Mouse (Mus musculus) heart, embryonic 11.5 days (tissue): ENCODE results near the gene Gm28042. TPM values are rescaled to one million over a fixed set of nuclear protein-coding genes. Genes with fewer than 3 reads are reported as not detected.

Experiments used
- ATAC-seq: fragments of 200-750 bp; cut with Nextera tagmentation; replicated peaks from 2 replicates; pipeline ENCODE4 v1.8.0; 2017; ENCODE audit warnings: moderate library complexity; ENCODE audit not compliant: insufficient number of reproducible peaks, low FRiP score, low TSS enrichment
- H3K27ac ChIP-seq: fragments of 300-500 bp; sonication (generic); 2 replicates; pipeline ENCODE4 v1.5.1; 2014; ENCODE audit warnings: mild to moderate bottlenecking, low read depth, low read length
- H3K27me3 ChIP-seq: fragments of 300-500 bp; sonication (generic); 2 replicates; pipeline ENCODE4 v1.6.1; 2014; ENCODE audit warnings: mild to moderate bottlenecking, low read length, mixed read lengths; ENCODE audit not compliant: control insufficient read depth, insufficient read depth
- H3K36me3 ChIP-seq: fragments of 300-500 bp; sonication (generic); 2 replicates; pipeline ENCODE4 v1.6.1; 2014; ENCODE audit warnings: mild to moderate bottlenecking, low read length, moderate library complexity, mixed read lengths; ENCODE audit not compliant: control insufficient read depth, insufficient read depth
- H3K4me1 ChIP-seq: fragments of 300-500 bp; sonication (generic); 2 replicates; pipeline ENCODE4 v1.6.1; 2014; ENCODE audit warnings: low read length; ENCODE audit not compliant: control insufficient read depth, insufficient read depth
- H3K4me2 ChIP-seq: fragments of 300-500 bp; sonication (generic); 2 replicates; pipeline ENCODE4 v1.6.1; 2014; ENCODE audit warnings: mild to moderate bottlenecking, moderate library complexity
- H3K4me3 ChIP-seq: fragments of 300-500 bp; sonication (generic); 2 replicates; pipeline ENCODE4 v1.5.1; 2014; ENCODE audit warnings: low read depth, low read length
- H3K9ac ChIP-seq: fragments of 300-500 bp; sonication (generic); 2 replicates; pipeline ENCODE4 v1.6.1; 2014; ENCODE audit warnings: mild to moderate bottlenecking, low read depth, low read length, moderate library complexity
- H3K9me3 ChIP-seq: fragments of 300-500 bp; sonication (generic); replicated peaks from 2 replicates; pipeline ENCODE4 v1.6.1; 2016; ENCODE audit warnings: low read length; ENCODE audit not compliant: control insufficient read depth
- WGBS: fragments of 180-500 bp; shearing (Covaris S2); extraction: QIAGEN DNeasy Blood & Tissue Kit; methylation state at CpG from one replicate; pipeline ENCODE4 v1.1.7; 2014; ENCODE audit not compliant: insufficient replicate concordance; 5-methylcytosine and 5-hydroxymethylcytosine counted together
- polyA plus RNA-seq: library from polyadenylated mRNA; unstranded; fragments of >200 nt; fragmentation: Nextera tagmentation; extraction: Ambion mirVana; gene quantifications from 2 replicates; pipeline ENCODE4 v1.2.1, GENCODE M21; 2014

The Gm28042 gene
- polyA plus RNA-seq, 1 experiment from 2014 or later, result 1.8 TPM

DNA sequence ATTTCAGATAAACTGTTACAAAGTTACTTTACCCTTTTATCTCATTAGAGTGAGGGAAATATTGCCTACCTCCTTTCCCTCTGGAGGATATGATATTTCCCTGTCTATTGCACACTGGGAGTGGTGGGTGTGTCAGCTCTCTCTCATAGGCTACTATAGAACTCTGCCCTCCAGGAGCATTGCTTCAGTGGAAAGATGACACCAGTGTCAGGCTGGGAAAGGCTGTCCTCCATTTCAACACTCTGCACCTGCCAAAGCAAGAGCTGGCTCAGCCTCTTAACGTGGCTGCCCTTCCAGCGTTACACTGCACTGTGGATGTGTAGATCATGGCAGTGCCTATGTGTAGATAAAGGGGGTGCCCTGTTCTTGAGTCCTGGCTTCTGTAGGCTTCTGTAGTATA, 34.9 kb upstream of the Gm28042 start:
- H3K4me3 ChIP-seq, result no peak overlapping the region
- 69% methylated on average over 2 of the region's 2 CpGs for WGBS
- no peaks in the 10 kb centered on the region for H3K36me3 ChIP-seq
- ATAC-seq, result no peak
- no peak overlapping the region for H3K4me2 ChIP-seq
- no peak overlapping the region for H3K27ac ChIP-seq
- peaks cover 4% of the 10 kb centered on the region; the same call in 1 of the 2 replicates for H3K4me1 ChIP-seq
- H3K27me3 ChIP-seq, result no peaks in the 10 kb centered on the region
- H3K9ac ChIP-seq, result no peak overlapping the region
- no peaks in the 10 kb centered on the region for H3K9me3 ChIP-seq

DNA sequence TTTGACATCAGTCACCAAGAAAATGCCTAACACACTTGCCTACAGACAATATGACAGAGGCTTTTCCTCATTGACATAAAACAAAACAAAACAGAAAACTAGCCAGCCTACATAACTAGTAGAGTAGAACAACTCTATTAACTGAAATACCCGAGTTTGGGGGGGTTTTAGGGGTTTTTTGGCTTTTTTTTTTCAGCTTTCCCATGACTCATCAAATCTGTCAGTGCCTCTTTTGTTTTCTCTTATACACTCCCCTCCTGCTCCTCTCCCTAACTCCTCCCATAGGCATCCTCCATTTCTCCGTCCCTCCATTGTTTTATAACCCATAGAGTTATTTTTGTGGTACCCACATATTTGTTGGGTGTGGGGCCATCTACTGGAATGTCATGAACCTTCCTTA, 33.8 kb upstream of the Gm28042 start:
- ATAC-seq, result no peak
- no peaks in the 10 kb centered on the region for H3K27me3 ChIP-seq
- WGBS, result 51% methylated on average over 2 of the region's 2 CpGs
- H3K27ac ChIP-seq, result no peak overlapping the region
- H3K9ac ChIP-seq, result no peak overlapping the region
- H3K36me3 ChIP-seq, result no peaks in the 10 kb centered on the region
- no peak overlapping the region for H3K4me3 ChIP-seq
- peaks cover 4% of the 10 kb centered on the region; the same call in 1 of the 2 replicates for H3K4me1 ChIP-seq
- no peak overlapping the region for H3K4me2 ChIP-seq
- no peaks in the 10 kb centered on the region for H3K9me3 ChIP-seq

DNA sequence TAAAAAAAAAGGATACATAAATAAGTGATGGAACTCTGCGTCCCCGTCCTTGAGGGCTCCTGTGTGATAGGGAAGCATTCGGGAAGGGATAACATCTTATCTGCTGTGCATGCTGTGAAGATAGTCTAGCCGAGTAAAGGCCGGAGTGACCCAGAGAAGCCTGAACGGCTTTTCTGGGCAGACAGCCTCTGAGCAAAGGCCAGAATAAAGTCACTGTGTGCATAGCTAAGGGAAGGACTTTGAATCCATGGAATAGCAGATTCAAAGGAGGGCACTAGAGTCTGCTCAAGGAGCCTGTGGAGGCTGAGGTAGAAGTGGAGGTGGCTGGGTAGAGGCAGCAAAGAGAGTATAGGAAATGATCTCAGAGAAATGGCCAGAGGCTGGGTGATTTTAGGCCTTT, 32.5 kb upstream of the Gm28042 start:
- peak overlapping the region; percentile 71; the same call in 1 of the 2 replicates for H3K27ac ChIP-seq
- no peak overlapping the region for H3K4me2 ChIP-seq
- no peak for ATAC-seq
- no peaks in the 10 kb centered on the region for H3K27me3 ChIP-seq
- peaks cover 4% of the 10 kb centered on the region; the same call in 1 of the 2 replicates for H3K4me1 ChIP-seq
- no peaks in the 10 kb centered on the region for H3K9me3 ChIP-seq
- no peak overlapping the region for H3K4me3 ChIP-seq
- no peak overlapping the region for H3K9ac ChIP-seq
- 56% methylated on average over 6 of the region's 6 CpGs for WGBS
- H3K36me3 ChIP-seq, result no peaks in the 10 kb centered on the region

DNA sequence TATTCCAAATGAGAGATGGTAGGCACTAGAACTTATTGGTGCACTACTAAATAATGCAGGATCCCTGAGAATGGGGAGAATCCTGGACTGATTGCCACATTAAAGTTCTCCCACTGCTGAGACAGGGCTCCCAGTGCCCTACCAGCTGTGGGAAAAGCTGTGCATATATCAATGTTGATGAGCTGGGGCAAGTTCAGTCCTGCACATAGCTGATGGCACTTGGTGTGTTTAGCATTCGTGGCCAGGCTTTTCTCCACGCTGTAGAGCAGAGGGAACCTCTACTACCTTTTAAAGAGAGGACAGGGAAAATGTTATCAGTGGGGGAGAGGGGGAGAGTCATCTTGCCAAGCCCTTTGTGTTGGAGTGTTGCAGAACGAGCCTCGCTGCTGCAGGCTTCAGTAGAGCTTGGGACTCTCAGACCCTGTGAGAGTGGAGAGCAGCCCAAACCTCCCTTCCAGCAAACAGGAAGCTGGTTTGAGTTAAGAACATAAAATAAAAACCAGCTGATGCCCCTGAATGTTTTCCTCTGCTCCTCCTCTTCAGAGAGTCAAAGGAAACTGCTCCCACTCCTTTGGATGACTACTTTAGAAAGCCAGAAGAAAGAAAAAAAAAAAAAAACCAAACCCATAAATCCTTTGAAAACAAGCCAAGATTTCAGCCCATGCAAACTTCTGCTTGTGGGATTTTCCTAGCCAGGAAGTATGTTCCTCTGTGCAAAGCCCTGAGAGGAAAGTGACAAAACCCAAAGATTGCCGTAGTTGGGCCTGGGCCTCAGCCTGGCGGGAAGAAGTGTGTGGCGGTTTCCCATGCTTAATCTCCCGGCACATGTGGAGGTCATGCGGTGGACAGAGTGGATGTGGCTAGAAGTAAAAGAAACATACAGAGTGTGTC, 31.7 kb upstream of the Gm28042 start:
- Histone ChIP-seq H3K4me2 (no peak overlapping the region), H3K27ac (peak overlapping the region; percentile 71), H3K9ac (no peak overlapping the region; the same call in 1 of the 2 replicates), H3K36me3 (no peaks in the 10 kb centered on the region), H3K4me1 (peaks cover 5% of the 10 kb centered on the region), H3K27me3 (no peaks in the 10 kb centered on the region), H3K4me3 (no peak overlapping the region), H3K9me3 (no peaks in the 10 kb centered on the region)
- 0 out of 2 replicates have a peak, but pooled peaks have one; percentile 39 for ATAC-seq
- 46% methylated on average over 9 of the region's 9 CpGs for WGBS

DNA sequence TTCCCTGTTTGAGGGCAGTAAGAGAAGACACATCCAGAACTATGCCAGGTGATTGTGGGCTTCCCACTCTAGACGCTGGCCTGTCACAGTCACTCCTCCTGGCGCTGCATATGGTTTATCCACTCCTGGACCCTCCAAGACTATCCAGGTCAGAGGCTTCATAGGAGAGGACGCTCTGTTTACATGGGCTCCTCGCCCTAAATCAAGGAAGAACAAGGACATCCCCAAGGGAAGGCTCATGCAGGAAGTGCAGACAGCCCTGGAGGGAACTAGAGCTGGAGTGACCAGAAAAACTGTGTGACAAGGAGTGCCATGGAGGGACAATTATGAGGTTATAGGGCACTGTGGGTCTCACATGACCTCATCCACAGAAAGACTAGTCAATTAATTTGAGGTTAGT, 29.9 kb upstream of the Gm28042 start:
- no peak for ATAC-seq
- H3K36me3 ChIP-seq, result no peaks in the 10 kb centered on the region
- no peak overlapping the region for H3K4me3 ChIP-seq
- no peak overlapping the region for H3K9ac ChIP-seq
- H3K27me3 ChIP-seq, result no peaks in the 10 kb centered on the region
- H3K4me2 ChIP-seq, result no peak overlapping the region
- WGBS, result 81% methylated on average over 4 of the region's 4 CpGs
- no peaks in the 10 kb centered on the region for H3K9me3 ChIP-seq
- H3K27ac ChIP-seq, result no peak overlapping the region
- H3K4me1 ChIP-seq, result peaks cover 16% of the 10 kb centered on the region

DNA sequence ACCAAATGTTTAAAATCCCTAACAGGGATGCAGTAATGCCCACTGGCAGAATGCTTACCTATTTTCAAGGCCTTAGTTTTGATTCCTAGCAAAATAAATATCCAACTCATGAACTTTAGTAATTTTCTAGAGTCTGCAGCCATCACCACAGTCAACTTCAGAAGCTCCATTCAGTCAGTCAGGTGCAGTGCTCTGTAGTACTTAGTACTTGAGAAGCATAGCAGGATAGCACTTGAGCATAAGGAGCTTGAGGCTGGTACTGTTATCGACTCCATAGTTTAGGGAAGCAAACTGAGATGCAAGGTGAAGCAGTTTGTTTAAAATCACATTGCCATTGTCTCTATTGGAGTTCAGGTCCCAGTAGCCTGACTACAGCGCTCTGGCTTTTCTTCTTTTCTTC, 27.6 kb upstream of the Gm28042 start:
- peaks cover 15% of the 10 kb centered on the region for H3K4me1 ChIP-seq
- 89% methylated on average over 2 of the region's 2 CpGs for WGBS
- ATAC-seq, result no peak

DNA sequence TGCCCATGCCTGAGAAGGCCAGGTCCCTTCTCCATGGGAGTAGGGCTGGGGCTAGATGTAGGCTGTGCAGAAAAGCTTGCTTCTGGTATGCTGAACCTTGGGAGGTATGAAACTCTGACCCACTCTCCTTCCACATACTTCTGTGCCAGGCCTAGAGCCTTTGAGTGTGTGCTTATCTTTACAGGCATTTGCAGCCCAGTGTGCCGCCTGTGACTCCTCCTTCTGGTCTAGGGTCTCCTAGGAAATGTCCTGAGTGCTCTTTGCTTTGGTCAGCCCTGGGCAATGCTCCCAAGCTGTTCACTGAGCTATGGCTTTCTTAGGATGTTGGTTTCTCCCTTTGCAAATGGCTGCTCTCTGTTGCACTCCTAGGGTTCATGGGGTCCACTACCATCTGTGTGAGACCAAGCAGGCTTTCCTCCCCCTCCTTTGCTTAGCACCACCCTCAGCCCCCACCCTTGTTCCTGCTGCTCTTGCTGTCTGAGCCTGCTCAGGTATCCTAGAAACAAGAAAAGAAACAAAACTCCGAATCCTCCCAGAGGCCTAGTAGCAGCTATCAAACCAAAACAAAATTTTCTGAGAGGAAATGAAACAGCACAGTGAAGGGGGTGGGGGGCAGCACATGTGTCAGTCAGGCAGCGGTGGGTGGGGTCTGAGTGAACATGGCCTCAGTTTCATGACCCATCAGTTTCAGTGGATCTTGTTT, 26.3 kb upstream of the Gm28042 start:
- Histone ChIP-seq H3K4me1 (peaks cover 13% of the 10 kb centered on the region), H3K9me3 (no peaks in the 10 kb centered on the region), H3K9ac (no peak overlapping the region), H3K4me2 (no peak overlapping the region), H3K27me3 (no peaks in the 10 kb centered on the region), H3K36me3 (no peaks in the 10 kb centered on the region), H3K27ac (peak overlapping the region; percentile 50; the same call in 1 of the 2 replicates), H3K4me3 (no peak overlapping the region)
- WGBS, result 47% methylated on average over 3 of the region's 3 CpGs
- ATAC-seq, result no peak

More for the DNA sequence above, 27.6 kb upstream of the Gm28042 start:
- Histone ChIP-seq H3K9me3 (no peaks in the 10 kb centered on the region), H3K27me3 (no peaks in the 10 kb centered on the region), H3K4me2 (no peak overlapping the region), H3K36me3 (no peaks in the 10 kb centered on the region), H3K4me3 (no peak overlapping the region), H3K27ac (no peak overlapping the region), H3K9ac (no peak overlapping the region)

- WGBS, result 73% methylated on average over 4 of the region's 4 CpGs
- H3K27me3 ChIP-seq, result no peaks in the 10 kb centered on the region
- H3K27ac ChIP-seq, result no peak overlapping the region
- no peak overlapping the region for H3K9ac ChIP-seq
- H3K9me3 ChIP-seq, result no peaks in the 10 kb centered on the region
- H3K4me2 ChIP-seq, result no peak overlapping the region
- no peak overlapping the region for H3K4me3 ChIP-seq
- ATAC-seq, result no peak
- H3K36me3 ChIP-seq, result no peaks in the 10 kb centered on the region
- peaks cover 13% of the 10 kb centered on the region for H3K4me1 ChIP-seq
Measured at GRCm38 (mm10) chr2:120001956-120002355, 25.3 kb upstream of the Gm28042 start.
